Mouse (Mus musculus): ENCODE results near the gene Eif4e1b. TPM values are rescaled to one million over a fixed set of nuclear protein-coding genes. Genes with fewer than 3 reads are reported as not detected.

Eif4e1b gene
- polyA plus RNA-seq, 1 experiment from 2014 or later, result not detected

DNA sequence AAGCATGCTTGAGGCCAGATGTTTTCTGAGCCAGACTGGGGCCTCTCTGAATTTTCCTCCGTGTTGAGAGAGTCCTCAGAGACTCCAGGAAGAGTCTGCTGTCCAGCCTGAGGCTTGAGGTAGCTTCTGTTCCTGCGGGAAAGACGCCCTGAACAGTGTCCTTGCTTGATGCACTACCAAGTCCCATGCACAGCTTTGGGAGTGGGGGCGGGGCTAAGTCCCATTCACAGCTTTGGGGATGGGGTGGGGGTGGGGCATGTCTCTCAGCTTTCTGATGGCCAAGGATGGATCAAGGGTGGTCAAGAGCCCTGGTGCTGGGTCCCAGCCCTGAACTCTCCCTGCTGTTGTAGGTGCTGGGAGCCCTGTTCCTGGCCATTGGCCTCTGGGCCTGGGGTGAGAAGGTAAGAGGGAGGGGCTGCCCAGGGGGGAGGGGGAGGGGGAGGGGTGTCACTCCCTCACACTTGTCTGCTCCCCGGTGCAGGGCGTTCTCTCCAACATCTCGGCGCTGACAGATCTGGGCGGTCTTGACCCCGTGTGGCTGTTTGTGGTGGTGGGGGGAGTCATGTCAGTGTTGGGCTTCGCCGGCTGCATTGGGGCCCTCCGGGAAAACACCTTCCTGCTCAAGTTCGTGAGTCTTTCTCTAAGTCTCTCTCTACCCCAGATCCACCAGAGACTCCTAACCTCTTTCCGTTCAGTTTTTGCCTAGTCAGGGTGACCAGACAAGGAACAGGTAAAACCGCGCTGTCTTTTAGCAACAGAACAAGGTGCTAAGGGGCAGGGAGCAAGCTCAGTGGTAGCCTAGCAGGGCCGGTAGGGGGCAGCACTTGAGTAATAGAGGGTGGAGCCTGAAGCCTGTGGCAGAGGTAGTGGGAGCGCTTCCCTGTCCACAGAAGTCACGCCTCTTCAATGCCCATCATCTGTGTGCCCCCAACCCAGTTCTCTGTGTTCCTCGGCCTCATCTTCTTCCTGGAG is 8.7 kb downstream of the Eif4e1b start:
- peaks cover 42% of the 10 kb centered on the region for H3K27me3 ChIP-seq
- ATAC-seq (ENCODE audit: insufficient number of reproducible peaks, insufficient read depth, low FRiP score, low TSS enrichment), result no peak
- no peak overlapping the region for H3K27ac ChIP-seq
- H3K4me2 ChIP-seq (replicated peaks), result no peak overlapping the region
- H3K9ac ChIP-seq, result no peak overlapping the region
- WGBS, result 22% methylated on average over 21 of the region's 21 CpGs
- no peaks in the 10 kb centered on the region for H3K9me3 ChIP-seq
- H3K36me3 ChIP-seq, result no peaks in the 10 kb centered on the region
- H3K4me3 ChIP-seq, result no peak overlapping the region
- peaks cover 19% of the 10 kb centered on the region for H3K4me1 ChIP-seq

DNA sequence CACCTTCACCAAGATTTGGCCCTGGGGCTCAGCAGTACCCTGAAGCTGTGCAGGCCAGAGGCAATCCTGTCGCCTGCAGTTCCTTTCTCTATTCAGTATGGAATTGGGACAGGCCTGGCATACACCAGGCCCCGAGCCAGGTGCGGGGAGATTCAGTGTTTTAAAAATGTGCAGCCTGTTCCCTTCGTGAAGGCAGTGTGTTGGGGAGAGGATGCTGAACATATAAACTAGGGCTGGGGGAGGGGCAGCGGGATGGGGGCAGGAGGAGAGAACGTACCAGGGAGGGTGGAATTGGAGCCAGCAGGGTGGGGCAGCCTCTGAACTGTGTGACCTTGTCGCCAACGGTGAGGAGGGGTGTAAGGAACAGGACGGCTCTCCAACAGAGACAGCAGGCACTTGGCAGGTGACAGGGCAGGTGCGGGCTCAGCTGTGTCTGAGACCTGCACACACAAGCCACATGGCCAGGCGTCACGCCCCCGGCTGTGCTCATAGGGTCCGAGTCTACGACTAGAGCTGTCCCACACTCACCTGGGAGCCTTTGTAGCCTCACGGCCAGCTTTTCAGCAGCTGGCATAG is 10.3 kb downstream of the Eif4e1b start:
- no peak overlapping the region for H3K9ac ChIP-seq
- no peak overlapping the region for H3K4me3 ChIP-seq
- no peaks in the 10 kb centered on the region for H3K36me3 ChIP-seq
- no peaks in the 10 kb centered on the region for H3K9me3 ChIP-seq
- peaks cover 18% of the 10 kb centered on the region for H3K4me1 ChIP-seq
- H3K27me3 ChIP-seq, result peaks cover 42% of the 10 kb centered on the region
- H3K27ac ChIP-seq, result no peak overlapping the region
- 76% methylated on average over 16 of the region's 16 CpGs for WGBS
- no peak for ATAC-seq (ENCODE audit: insufficient number of reproducible peaks, insufficient read depth, low FRiP score, low TSS enrichment)
- H3K4me2 ChIP-seq (replicated peaks), result no peak overlapping the region

DNA sequence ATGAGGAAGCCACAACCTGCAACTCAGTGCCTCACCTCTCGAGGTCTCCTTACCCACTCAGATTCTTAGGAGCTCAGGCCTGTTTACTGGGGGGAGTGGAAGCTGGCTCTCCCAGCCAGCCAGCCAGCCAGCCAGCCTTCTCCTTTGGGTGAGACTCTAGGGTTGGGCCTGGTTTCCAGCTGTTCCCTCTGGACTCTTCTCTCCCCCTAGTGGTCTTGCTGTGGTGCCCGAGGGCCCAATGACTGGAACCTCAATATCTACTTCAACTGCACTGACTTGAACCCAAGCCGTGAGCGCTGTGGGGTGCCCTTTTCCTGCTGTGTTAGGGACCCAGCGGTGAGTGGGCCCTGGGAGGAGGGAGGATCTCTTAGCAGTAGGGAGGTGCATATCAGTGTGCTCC is 11.0 kb downstream of the Eif4e1b start:
- no peaks in the 10 kb centered on the region for H3K9me3 ChIP-seq
- no peak overlapping the region for H3K4me2 ChIP-seq (replicated peaks)
- no peak for ATAC-seq (ENCODE audit: insufficient number of reproducible peaks, insufficient read depth, low FRiP score, low TSS enrichment)
- peaks cover 35% of the 10 kb centered on the region for H3K27me3 ChIP-seq
- 49% methylated on average over 5 of the region's 5 CpGs for WGBS
- no peak overlapping the region for H3K9ac ChIP-seq
- no peaks in the 10 kb centered on the region for H3K36me3 ChIP-seq
- no peak overlapping the region for H3K4me3 ChIP-seq
- peaks cover 10% of the 10 kb centered on the region for H3K4me1 ChIP-seq
- H3K27ac ChIP-seq, result no peak overlapping the region

DNA sequence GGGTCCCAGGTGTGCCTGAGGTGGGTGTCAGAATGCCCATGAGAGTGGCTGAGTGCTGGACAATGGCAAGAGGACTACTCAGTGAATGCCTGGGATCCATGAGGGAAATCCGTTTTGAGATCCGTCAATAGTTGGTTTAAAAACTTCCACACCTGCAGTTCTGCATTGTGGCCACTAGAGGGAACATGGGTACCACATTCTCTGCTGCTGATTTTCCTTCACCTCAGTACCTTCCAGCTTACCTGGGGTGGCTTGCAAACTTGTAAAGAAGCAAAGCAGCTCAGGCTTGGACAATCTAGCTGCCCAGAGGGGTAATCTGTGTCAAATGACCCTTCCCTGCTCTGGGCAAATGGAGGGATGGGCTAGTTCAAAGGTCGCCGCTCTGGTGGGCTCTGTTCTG is 13.6 kb downstream of the Eif4e1b start:
- Histone ChIP-seq H3K27ac (no peak overlapping the region), H3K4me3 (no peak overlapping the region), H3K9ac (no peak overlapping the region), H3K27me3 (peaks cover 13% of the 10 kb centered on the region), H3K9me3 (no peaks in the 10 kb centered on the region), H3K36me3 (no peaks in the 10 kb centered on the region), H3K4me2 (replicated peaks) (no peak overlapping the region), H3K4me1 (peaks cover 5% of the 10 kb centered on the region; the same call in 1 of the 2 replicates)
- no peak for ATAC-seq (ENCODE audit: insufficient number of reproducible peaks, insufficient read depth, low FRiP score, low TSS enrichment)
- whole genome bisulfite sequencing, result 39% methylated on average over 4 of the region's 4 CpGs

DNA sequence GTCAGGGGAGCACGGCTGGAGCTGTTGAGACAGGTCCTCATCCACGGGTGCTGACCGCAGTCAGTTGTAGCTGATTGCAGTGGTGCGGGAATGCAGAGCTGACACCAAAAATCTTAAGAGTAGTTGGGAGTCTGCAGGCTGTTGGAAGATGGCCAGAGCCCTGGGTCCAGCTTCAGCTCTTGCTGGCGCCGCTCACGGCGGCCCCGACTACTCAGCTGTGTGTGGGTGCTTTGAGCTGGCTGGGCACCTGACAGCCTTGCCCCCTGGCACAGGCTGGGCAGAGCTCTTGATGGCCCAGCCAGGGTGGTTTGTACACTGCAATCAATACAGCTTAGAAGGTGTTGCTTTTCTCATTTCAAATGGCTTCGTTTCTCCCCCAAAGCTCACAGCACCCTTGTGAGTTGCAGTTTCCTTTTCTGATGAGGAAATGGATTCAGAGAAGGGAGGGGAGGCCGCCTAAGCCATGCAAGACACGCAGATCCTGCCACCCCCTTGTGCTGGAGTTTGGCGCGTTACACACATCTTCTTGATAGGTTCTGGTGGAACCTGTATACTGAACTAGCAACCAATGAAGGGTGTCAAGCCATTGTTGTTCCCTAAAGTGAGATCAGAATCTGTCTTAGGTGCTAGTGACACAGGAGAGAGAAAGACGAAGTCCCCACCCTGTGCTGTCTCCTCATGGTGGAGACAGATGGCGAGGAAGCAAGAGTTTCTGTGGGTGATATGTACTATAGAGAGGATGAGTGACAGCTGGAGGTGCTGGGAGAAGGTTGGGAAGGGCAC is 14.3 kb downstream of the Eif4e1b start:
- Histone ChIP-seq H3K27ac (no peak overlapping the region), H3K27me3 (peaks cover 10% of the 10 kb centered on the region), H3K9me3 (no peaks in the 10 kb centered on the region), H3K36me3 (no peaks in the 10 kb centered on the region), H3K4me3 (no peak overlapping the region), H3K9ac (no peak overlapping the region), H3K4me2 (replicated peaks) (no peak overlapping the region), H3K4me1 (no peaks in the 10 kb centered on the region)
- no peak for ATAC-seq (ENCODE audit: insufficient number of reproducible peaks, insufficient read depth, low FRiP score, low TSS enrichment)
- WGBS, result 76% methylated on average over 16 of the region's 16 CpGs

DNA sequence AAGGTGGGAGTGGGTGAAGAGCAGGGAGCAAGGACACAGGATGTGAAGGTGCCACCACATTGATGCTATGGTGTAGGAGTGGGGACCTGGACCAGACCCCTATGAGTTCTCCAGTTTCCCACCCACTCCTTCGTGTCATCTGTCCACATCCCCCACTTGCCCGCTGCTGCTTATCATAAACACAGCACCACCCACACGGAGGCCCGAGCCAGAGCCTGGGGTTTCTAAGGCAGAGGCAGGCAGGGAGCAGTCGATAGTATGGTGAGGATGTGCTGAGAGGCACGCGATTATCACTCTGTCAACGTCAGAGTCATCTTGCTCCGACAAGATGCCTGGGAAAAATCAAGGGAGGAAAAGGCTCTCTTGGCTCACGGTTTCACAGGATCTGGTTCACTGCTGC is 14.9 kb downstream of the Eif4e1b start:
- Histone ChIP-seq H3K27me3 (peaks cover 9% of the 10 kb centered on the region), H3K4me2 (replicated peaks) (no peak overlapping the region), H3K9me3 (no peaks in the 10 kb centered on the region), H3K36me3 (no peaks in the 10 kb centered on the region), H3K9ac (no peak overlapping the region), H3K27ac (no peak overlapping the region), H3K4me3 (no peak overlapping the region), H3K4me1 (no peaks in the 10 kb centered on the region)
- no peak for ATAC-seq (ENCODE audit: insufficient number of reproducible peaks, insufficient read depth, low FRiP score, low TSS enrichment)
- 79% methylated on average over 10 of the region's 10 CpGs for WGBS

DNA sequence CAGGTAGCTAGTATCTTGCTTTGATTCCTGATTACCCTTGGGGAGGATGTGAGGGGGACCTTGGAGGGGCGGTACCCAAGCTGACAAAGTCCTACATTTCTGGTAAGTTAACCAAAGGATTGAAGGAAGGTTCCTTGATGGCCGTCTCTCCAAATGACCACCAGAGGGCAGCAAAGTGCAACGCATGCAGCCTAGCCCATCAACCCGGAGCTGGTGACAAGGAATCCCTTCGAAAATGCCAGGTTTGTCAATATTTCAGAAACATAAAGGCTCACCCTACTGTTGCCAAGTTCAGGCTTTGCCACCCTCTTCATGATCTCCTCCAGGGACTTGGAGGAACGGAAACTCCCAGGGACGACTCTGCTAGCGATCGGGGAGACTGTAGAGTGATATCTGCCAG is 15.9 kb downstream of the Eif4e1b start:
- H3K9ac ChIP-seq, result no peak overlapping the region
- peaks cover 11% of the 10 kb centered on the region for H3K27me3 ChIP-seq
- no peak for ATAC-seq (ENCODE audit: insufficient number of reproducible peaks, insufficient read depth, low FRiP score, low TSS enrichment)
- 22% methylated on average over 9 of the region's 9 CpGs for WGBS
- no peak overlapping the region for H3K4me2 ChIP-seq (replicated peaks)
- H3K9me3 ChIP-seq, result no peaks in the 10 kb centered on the region
- H3K4me3 ChIP-seq, result no peak overlapping the region
- no peaks in the 10 kb centered on the region for H3K36me3 ChIP-seq
- H3K4me1 ChIP-seq, result no peaks in the 10 kb centered on the region
- no peak overlapping the region for H3K27ac ChIP-seq

DNA sequence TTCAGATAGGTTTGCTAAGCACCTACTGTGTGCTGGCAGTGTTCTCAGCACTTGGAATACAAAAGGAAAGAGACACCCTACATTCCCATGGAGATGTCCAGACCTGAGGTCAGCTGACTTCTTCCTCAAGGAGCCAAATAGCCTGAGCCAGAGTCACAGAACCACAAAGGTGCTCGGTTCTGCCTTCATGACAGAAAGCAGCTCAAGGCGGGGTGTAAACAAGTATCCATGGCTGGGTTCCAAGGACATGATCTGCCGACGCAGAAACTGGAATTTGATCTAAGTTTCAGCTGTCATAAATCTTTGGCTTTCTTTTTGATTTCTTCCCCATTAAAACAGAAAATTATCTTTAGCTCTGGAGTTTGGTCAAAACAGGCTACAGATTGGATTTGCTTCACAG is 16.4 kb downstream of the Eif4e1b start:
- ATAC-seq (ENCODE audit: insufficient number of reproducible peaks, insufficient read depth, low FRiP score, low TSS enrichment), result no peak
- Histone ChIP-seq H3K27ac (no peak overlapping the region), H3K4me2 (replicated peaks) (no peak overlapping the region), H3K9ac (no peak overlapping the region), H3K4me3 (no peak overlapping the region), H3K4me1 (no peaks in the 10 kb centered on the region), H3K27me3 (peaks cover 16% of the 10 kb centered on the region), H3K36me3 (no peaks in the 10 kb centered on the region), H3K9me3 (no peaks in the 10 kb centered on the region)
- 68% methylated on average over 4 of the region's 4 CpGs for whole genome bisulfite sequencing

DNA sequence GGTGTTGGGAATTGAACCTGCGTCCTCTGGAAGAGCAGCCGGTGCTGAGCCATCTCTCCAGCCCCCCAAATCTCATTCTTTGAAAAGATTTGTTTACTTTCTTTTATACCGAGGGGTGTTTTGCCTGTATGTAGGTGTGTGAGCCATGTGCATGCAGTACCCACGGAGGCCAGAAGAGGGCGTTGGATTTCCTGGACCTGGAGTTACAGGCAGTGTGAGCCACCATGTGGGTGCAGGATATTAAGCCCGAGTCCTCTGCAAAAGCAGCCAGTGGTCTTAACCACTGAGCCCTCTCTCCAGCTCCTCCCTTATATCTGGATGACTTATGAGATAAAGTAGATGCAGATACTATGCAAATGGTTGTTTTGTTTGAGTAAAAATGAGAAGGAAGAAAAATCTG is 19.2 kb downstream of the Eif4e1b start:
- WGBS, result 79% methylated on average over 6 of the region's 6 CpGs
- H3K27me3 ChIP-seq, result peaks cover 30% of the 10 kb centered on the region
- H3K4me3 ChIP-seq, result no peak overlapping the region
- no peaks in the 10 kb centered on the region for H3K36me3 ChIP-seq
- no peak overlapping the region for H3K27ac ChIP-seq
- no peak overlapping the region for H3K9ac ChIP-seq
- no peaks in the 10 kb centered on the region for H3K9me3 ChIP-seq
- ATAC-seq (ENCODE audit: insufficient number of reproducible peaks, insufficient read depth, low FRiP score, low TSS enrichment), result no peak
- no peaks in the 10 kb centered on the region for H3K4me1 ChIP-seq
- no peak overlapping the region for H3K4me2 ChIP-seq (replicated peaks)

DNA sequence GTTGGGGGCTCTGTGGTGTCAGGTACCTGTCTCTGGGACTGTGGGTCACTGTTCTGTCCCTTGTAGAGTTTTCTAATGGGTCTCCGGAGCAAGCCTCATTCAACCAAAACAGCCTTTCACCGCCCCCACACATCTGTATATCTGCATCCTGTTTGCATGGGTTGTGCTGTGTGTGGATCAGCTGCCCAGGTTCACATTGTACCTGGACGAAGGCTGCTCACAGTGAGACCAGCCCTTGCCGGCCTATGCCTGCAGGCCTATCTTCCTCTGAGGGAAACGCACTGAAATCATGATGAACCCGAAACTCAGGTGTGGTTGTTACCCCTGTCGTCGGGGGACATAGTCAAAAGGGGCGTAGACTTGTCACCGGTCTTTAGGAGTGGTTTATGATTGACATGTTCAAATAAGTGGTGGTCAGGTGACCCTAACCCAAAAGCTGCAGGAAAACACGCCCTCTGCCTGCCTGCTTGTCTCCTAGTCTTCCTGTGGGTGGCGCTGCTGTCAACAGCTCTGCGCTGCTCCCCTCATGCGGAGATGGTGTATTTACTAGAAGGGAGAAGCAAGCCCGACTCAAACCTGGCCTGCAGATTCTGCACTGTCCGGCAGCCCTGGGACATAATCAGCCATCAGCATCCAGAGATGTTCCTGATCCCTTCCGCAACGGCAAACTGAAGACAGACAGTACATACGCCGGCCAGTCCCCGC is 21.5 kb downstream of the Eif4e1b start:
- peaks cover 24% of the 10 kb centered on the region for H3K27me3 ChIP-seq
- no peak overlapping the region for H3K4me3 ChIP-seq
- no peak overlapping the region for H3K27ac ChIP-seq
- H3K36me3 ChIP-seq, result no peaks in the 10 kb centered on the region
- no peak overlapping the region for H3K4me2 ChIP-seq (replicated peaks)
- H3K9ac ChIP-seq, result no peak overlapping the region
- no peaks in the 10 kb centered on the region for H3K9me3 ChIP-seq
- H3K4me1 ChIP-seq, result no peaks in the 10 kb centered on the region
- 39% methylated on average over 21 of the region's 21 CpGs for WGBS
- no peak for ATAC-seq (ENCODE audit: insufficient number of reproducible peaks, insufficient read depth, low FRiP score, low TSS enrichment)

DNA sequence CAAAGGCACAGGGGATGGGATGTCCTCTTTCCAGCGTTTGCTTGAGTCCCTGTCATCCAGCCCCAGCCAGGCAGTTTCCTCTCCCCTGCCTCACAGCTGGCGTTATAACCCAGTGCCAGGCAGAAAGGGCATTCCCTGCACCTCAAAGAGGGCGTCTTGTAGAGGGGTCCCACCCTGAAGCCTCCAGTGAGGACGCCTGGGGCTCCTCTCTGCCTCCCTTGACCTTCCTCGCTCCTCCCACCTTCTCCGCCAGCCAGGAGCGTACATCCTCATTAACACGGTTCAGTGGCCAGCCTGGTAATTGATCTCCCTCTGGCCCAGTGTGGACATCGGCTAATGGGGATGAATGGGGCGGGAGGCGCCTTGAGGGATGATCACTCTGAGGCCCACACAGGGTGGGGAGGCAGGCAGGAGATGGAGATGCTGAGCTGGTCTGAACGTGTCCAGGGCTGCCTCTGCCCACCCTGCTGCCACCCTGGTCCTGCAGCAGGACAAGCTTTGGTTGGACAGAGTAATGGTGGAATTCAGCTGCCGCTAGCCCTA is 22.7 kb downstream of the Eif4e1b start:
- H3K9ac ChIP-seq, result no peak overlapping the region
- H3K36me3 ChIP-seq, result no peaks in the 10 kb centered on the region
- no peak overlapping the region for H3K4me2 ChIP-seq (replicated peaks)
- no peak overlapping the region for H3K4me3 ChIP-seq
- H3K9me3 ChIP-seq, result no peaks in the 10 kb centered on the region
- ATAC-seq (ENCODE audit: insufficient number of reproducible peaks, insufficient read depth, low FRiP score, low TSS enrichment), result no peak
- no peak overlapping the region for H3K27ac ChIP-seq
- no peaks in the 10 kb centered on the region for H3K4me1 ChIP-seq
- WGBS, result 25% methylated on average over 13 of the region's 13 CpGs
- H3K27me3 ChIP-seq, result peaks cover 24% of the 10 kb centered on the region
